Mouse (Mus musculus): Measurements from ENCODE around the gene R3hdml.
"Not testable (repeated sequence)": the region's sequence is repeated elsewhere in the genome, so short reads cannot be mapped to it uniquely, and the experiment has no call there.

The R3hdml gene

GRCm38 (mm10) chr2:163492018-163492417 is at the start of gene R3hdml:
Gene R3hdml (plus strand): TSS chr2:163492318.
- H3K36me3 ChIP-seq (ENCODE audit: control insufficient read depth, insufficient read depth, low read length, poor library complexity, severe bottlenecking) = no peaks in the 10 kb centered on the region
- no peak for DNase-seq (ENCODE audit: low read depth, low spot score)
- H3K27me3 ChIP-seq (ENCODE audit: control insufficient read depth, insufficient read depth, low read length, poor library complexity, severe bottlenecking) = no peaks in the 10 kb centered on the region

GRCm38 (mm10) chr2:163443543-163443942 is 48.6 kb upstream of the R3hdml start:
- no peaks in the 10 kb centered on the region for H3K36me3 ChIP-seq (ENCODE audit: control insufficient read depth, insufficient read depth, low read length, poor library complexity, severe bottlenecking)
- DNase-seq (ENCODE audit: low read depth, low spot score) = no peak
- no peaks in the 10 kb centered on the region; the same call in 1 of the 2 replicates for H3K27me3 ChIP-seq (ENCODE audit: control insufficient read depth, insufficient read depth, low read length, poor library complexity, severe bottlenecking)

- H3K27me3 ChIP-seq (ENCODE audit: control insufficient read depth, insufficient read depth, low read length, poor library complexity, severe bottlenecking) = no peaks in the 10 kb centered on the region; the same call in 1 of the 2 replicates
- no peaks in the 10 kb centered on the region for H3K36me3 ChIP-seq (ENCODE audit: control insufficient read depth, insufficient read depth, low read length, poor library complexity, severe bottlenecking)
- no peak for DNase-seq (ENCODE audit: low read depth, low spot score)
These were observed 48.1 kb upstream of the R3hdml start for GRCm38 (mm10) chr2:163444017-163444416.

GRCm38 (mm10) chr2:163447375-163447774 is 44.7 kb upstream of the R3hdml start:
- Histone ChIP-seq H3K36me3 (ENCODE audit: control insufficient read depth, insufficient read depth, low read length, poor library complexity, severe bottlenecking) (no peaks in the 10 kb centered on the region), H3K27me3 (ENCODE audit: control insufficient read depth, insufficient read depth, low read length, poor library complexity, severe bottlenecking) (no peaks in the 10 kb centered on the region; the same call in 1 of the 2 replicates)
- no peak for DNase-seq (ENCODE audit: low read depth, low spot score)

DNA sequence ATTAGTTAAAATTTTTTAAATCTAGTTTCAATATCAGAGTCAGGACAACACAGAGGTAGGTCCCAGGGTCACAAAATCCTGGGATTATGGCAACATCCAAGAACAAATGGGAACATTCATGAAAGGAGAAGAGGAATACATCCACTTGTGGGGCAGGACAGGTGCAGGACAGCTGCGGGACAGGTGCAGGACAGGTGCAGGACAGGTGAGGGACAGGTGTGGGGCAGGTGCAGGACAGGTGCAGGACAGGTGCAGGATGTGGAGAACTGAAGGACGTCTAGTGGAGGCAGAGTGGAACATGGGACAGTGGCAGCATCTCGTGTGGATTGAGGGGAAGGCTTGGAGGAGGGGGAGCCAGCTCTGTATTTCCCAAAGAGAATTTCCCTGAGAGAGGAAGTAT is 42.8 kb upstream of the R3hdml start:
- H3K27me3 ChIP-seq (ENCODE audit: control insufficient read depth, insufficient read depth, low read length, poor library complexity, severe bottlenecking) = no peaks in the 10 kb centered on the region
- no peak for DNase-seq (ENCODE audit: low read depth, low spot score)
- H3K36me3 ChIP-seq (ENCODE audit: control insufficient read depth, insufficient read depth, low read length, poor library complexity, severe bottlenecking) = no peaks in the 10 kb centered on the region

DNA sequence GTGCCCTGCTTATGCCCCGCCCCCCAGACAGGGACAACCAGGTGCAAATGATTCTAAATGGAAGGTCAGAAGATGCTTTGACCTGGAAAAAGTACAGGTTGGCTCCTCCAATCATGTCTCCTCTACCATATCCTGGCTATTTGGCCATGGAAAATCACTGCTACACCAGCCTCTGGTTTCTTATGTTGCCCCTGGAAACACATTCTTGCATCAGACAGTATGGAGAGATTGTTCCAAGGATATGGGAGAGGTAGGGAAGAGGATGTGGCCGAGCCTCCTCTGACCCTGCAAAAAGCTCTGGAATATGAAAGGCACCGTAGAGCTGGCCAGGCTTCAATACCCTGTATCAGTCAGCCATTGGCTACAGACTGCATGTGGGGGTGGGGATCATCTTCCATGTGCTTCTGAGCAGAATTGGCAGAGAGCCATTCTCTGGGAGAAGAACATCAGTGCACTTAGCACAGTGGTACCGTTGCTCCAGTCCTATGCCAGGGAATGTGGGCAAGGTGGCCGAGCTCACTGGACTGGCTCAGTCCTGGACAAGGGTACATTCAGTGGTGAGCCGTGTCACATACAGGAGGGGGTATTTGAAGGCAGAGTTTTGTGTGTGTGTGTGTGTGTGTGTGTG is 41.3 kb upstream of the R3hdml start:
- Histone ChIP-seq H3K27me3 (ENCODE audit: control insufficient read depth, insufficient read depth, low read length, poor library complexity, severe bottlenecking) (no peaks in the 10 kb centered on the region), H3K36me3 (ENCODE audit: control insufficient read depth, insufficient read depth, low read length, poor library complexity, severe bottlenecking) (no peaks in the 10 kb centered on the region)
- DNase-seq (ENCODE audit: low read depth, low spot score) = no peak

DNA sequence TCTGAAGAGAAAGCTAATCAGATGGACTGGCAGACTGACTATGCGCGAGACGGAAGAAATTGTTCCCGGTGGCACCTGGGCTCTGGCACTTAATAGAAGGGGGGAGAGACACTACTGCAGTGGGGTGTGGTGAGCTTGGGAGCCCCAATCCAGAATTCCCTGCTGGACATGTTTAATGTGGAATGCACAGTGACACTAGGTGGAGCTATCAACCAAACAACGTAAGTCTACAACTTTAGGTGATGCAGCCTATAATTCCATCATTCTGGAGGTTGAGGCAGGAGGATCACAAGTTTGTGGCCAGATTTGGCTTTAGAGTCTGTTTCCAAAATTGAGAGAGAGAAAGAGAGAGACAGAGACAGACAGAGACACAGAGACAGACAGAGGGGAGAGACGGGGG is 39.4 kb upstream of the R3hdml start:
- no peaks in the 10 kb centered on the region for H3K27me3 ChIP-seq (ENCODE audit: control insufficient read depth, insufficient read depth, low read length, poor library complexity, severe bottlenecking)
- DNase-seq (ENCODE audit: low read depth, low spot score) = no peak

GRCm38 (mm10) chr2:163453378-163453777 is 38.7 kb upstream of the R3hdml start:
- Histone ChIP-seq H3K27me3 (ENCODE audit: control insufficient read depth, insufficient read depth, low read length, poor library complexity, severe bottlenecking) (no peaks in the 10 kb centered on the region), H3K36me3 (ENCODE audit: control insufficient read depth, insufficient read depth, low read length, poor library complexity, severe bottlenecking) (no peaks in the 10 kb centered on the region)
- DNase-seq (ENCODE audit: low read depth, low spot score) = no peak

More for the DNA sequence above, 39.4 kb upstream of the R3hdml start:
- no peaks in the 10 kb centered on the region for H3K36me3 ChIP-seq (ENCODE audit: control insufficient read depth, insufficient read depth, low read length, poor library complexity, severe bottlenecking)

DNA sequence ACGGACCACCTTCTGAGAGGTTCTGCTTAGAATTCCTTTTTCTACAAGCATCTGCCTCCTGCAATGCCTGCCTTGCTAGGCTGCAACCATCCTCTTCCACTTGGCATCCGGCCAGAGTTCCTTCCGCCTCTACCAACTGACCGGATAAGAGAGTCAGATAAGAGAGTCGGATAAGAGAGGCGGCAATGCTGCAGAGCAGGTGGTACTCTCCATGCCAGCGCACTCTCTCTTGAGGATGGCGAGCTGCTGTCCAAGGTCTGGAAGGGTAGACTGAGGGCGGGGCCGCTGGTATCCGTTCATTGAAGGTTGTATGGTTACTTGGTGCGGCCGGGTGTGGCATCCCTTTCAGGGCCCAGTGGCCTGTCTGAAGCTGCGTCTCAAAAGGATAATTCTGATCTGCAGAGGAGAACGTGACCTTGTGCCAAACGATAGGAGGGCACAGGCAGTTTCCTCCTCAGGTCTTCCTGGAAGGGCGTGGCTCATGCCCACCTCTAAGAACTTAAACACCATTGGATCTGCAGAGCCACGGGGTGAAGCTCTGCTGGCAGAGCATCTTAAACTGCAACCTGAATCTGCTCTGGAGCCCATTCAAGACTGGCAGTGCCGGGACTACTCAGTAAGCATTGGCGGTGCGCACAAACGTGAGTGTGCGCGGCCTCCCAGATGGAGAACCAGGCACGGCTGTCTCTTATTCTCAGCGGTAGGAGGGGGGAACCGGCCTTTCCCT is 33.4 kb upstream of the R3hdml start:
- no peaks in the 10 kb centered on the region for H3K27me3 ChIP-seq (ENCODE audit: control insufficient read depth, insufficient read depth, low read length, poor library complexity, severe bottlenecking)
- H3K36me3 ChIP-seq (ENCODE audit: control insufficient read depth, insufficient read depth, low read length, poor library complexity, severe bottlenecking) = no peaks in the 10 kb centered on the region
- no peak for DNase-seq (ENCODE audit: low read depth, low spot score)

GRCm38 (mm10) chr2:163459380-163459779 is 32.7 kb upstream of the R3hdml start:
- Histone ChIP-seq H3K36me3 (ENCODE audit: control insufficient read depth, insufficient read depth, low read length, poor library complexity, severe bottlenecking) (no peaks in the 10 kb centered on the region), H3K27me3 (ENCODE audit: control insufficient read depth, insufficient read depth, low read length, poor library complexity, severe bottlenecking) (no peaks in the 10 kb centered on the region)
- no peak for DNase-seq (ENCODE audit: low read depth, low spot score)

DNA sequence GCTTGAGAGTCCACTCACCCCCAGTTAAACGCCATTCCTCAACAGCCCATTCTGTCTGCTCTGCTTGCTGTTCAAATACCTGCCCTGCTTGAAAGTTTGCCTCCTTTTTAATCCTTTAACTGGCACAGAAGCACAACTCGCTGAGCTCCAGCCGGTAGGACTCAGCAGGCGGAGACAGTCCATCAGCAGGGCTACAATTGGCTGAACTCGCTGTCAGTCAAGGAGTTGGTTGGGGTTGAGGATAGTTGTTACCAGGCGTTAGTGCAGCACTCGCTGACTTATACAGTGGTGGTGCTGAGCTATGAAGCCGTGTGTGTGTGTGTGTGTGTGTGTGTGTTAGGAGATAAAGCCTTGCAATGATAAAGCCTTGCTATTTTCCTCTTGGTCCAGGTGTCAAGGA is 31.5 kb upstream of the R3hdml start:
- H3K27me3 ChIP-seq (ENCODE audit: control insufficient read depth, insufficient read depth, low read length, poor library complexity, severe bottlenecking) = no peaks in the 10 kb centered on the region
- no peak for DNase-seq (ENCODE audit: low read depth, low spot score)
- no peaks in the 10 kb centered on the region for H3K36me3 ChIP-seq (ENCODE audit: control insufficient read depth, insufficient read depth, low read length, poor library complexity, severe bottlenecking)

DNA sequence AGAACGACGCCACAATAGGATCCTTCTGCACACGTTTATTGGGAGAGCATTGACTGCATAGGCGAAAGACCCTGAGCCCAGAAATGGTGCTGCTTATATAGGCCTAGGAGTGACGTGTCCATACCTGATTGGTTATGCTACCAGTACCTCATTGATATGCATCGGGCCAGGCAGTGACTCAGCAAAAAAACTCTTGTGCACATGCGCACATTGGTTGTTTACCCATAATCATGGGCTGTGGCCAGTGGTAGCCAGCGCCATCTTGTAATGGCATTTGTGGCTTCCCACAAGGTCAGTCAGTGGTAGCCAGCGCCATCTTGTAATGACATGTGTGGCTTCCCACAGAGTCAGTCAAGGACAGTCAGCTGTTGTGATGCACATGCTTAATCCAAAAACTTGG is 30.8 kb upstream of the R3hdml start:
- not testable (repeated sequence) for H3K27me3 ChIP-seq (ENCODE audit: control insufficient read depth, insufficient read depth, low read length, poor library complexity, severe bottlenecking); H3K36me3 ChIP-seq (ENCODE audit: control insufficient read depth, insufficient read depth, low read length, poor library complexity, severe bottlenecking); DNase-seq (ENCODE audit: low read depth, low spot score)

DNA sequence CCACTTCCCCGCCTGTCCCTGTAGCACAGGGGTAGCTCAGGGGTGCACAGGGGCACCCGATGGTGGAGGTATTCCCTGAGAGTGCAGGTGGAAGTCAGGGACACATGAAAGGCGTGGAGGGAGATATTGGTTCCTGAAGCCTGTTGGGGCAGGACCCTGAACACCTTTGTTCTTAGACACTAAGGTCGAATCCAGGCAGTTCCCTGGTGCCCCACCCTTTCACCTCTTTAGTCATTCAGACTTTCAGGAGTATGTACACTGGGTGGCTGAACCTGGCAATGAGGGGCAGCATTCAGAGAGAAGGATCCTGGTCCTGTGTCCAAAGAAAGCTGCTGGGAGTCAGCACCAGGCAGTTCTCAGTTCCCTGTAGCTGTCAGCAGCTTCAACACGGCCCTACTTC is 29.7 kb upstream of the R3hdml start:
- DNase-seq (ENCODE audit: low read depth, low spot score) = no peak
- no peaks in the 10 kb centered on the region for H3K36me3 ChIP-seq (ENCODE audit: control insufficient read depth, insufficient read depth, low read length, poor library complexity, severe bottlenecking)
- no peaks in the 10 kb centered on the region for H3K27me3 ChIP-seq (ENCODE audit: control insufficient read depth, insufficient read depth, low read length, poor library complexity, severe bottlenecking)

DNA sequence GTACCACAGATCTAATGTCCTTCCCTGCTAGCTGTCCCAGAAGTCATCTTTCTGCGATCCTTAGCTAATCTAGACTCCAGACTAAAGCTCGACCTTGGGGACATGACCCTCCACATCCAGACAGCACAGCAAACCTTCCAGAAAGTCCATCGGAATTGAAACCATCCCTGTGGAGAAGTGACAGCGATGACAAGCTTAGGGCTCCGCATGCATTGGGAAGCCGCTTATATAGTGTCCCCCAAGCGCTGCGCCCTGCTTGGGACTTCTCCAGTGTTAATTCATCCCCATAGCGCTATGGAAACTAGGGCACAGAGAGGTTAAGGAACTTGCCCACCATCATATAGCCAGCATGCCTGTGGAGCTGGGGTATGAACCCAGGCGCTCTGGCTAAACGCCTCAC is 29.3 kb upstream of the R3hdml start:
- no peaks in the 10 kb centered on the region for H3K36me3 ChIP-seq (ENCODE audit: control insufficient read depth, insufficient read depth, low read length, poor library complexity, severe bottlenecking)
- no peaks in the 10 kb centered on the region for H3K27me3 ChIP-seq (ENCODE audit: control insufficient read depth, insufficient read depth, low read length, poor library complexity, severe bottlenecking)
- DNase-seq (ENCODE audit: low read depth, low spot score) = no peak

GRCm38 (mm10) chr2:163463251-163463769 is 28.8 kb upstream of the R3hdml start:
- H3K36me3 ChIP-seq (ENCODE audit: control insufficient read depth, insufficient read depth, low read length, poor library complexity, severe bottlenecking) = no peaks in the 10 kb centered on the region
- no peak for DNase-seq (ENCODE audit: low read depth, low spot score)
- H3K27me3 ChIP-seq (ENCODE audit: control insufficient read depth, insufficient read depth, low read length, poor library complexity, severe bottlenecking) = no peaks in the 10 kb centered on the region
